Mouse (Mus musculus): ENCODE data around the gene Lrwd1. TPM values are rescaled to one million over a fixed set of nuclear protein-coding genes. Genes with fewer than 3 reads are reported as not detected.
"Not testable (repeated sequence)": the region's sequence is repeated elsewhere in the genome, so short reads cannot be mapped to it uniquely, and the experiment has no call there.

Gene Lrwd1
- polyA plus RNA-seq, 1 experiment from 2014 or later: 7.8 TPM

DNA sequence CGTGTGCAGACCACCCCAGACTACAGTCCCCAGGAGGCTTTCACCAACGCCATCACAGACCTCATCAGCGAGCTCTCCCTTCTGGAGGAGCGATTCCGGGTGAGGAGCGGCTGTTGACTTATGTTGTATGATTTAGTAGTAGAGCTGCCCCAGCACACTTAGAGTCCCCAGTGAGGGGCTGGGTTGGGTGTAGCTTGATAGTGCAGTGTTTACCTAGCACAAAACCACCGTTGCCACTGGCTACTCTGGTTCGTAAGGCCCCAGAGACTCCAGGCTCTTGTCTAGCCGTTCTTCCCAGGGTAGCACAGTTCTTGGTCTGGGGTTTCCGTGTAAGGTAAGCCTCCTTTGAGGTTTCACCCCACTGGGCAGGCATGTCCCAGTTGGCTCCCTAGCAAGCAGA, 13.7 kb downstream of the Lrwd1 start:
- no peak overlapping the region for H3K4me2 ChIP-seq (replicated peaks; ENCODE audit: low read depth)
- H3K9ac ChIP-seq (ENCODE audit: low read depth, low read length): no peak overlapping the region
- WGBS: 76% methylated on average over 10 of the region's 10 CpGs
- H3K36me3 ChIP-seq (ENCODE audit: control insufficient read depth, insufficient read depth): peaks cover 56% of the 10 kb centered on the region
- H3K27me3 ChIP-seq (replicated peaks; ENCODE audit: control insufficient read depth, insufficient read depth, low read length): no peaks in the 10 kb centered on the region
- no peak for ATAC-seq
- peaks cover 5% of the 10 kb centered on the region; the same call in 1 of the 2 replicates for H3K4me1 ChIP-seq (replicated peaks; ENCODE audit: control insufficient read depth, insufficient read depth, low read length)
- H3K4me3 ChIP-seq (ENCODE audit: low read depth, low read length): no peak overlapping the region
- TF ChIP-seq CTCF (IDR thresholded peaks at IDR 0.05; ENCODE audit: low read depth): no peak
- H3K9me3 ChIP-seq (ENCODE audit: control insufficient read depth): no peaks in the 10 kb centered on the region
- H3K27ac ChIP-seq (ENCODE audit: low read depth, low read length): no peak overlapping the region

DNA sequence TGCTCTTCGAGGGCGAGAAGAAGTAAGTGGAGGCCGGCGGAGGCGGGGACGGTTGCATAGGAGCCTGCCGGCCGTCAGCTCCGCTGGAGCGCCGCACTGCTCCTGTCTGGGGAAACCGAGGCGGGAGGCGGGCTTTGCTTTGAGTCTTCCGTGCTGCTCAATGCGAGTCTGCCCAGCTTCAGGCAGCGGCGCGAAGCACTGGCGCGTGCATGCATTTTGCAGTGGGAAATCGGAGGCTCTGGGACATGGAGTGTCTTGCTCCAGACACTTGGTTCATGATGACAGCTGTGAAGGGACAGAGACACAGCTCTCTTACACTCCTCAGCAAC, 19.1 kb downstream of the Lrwd1 start:
- under 1% methylated on average over 22 of the region's 22 CpGs for WGBS
- peak; percentile 47 for ATAC-seq
- peak overlapping the region; percentile 86 for H3K4me2 ChIP-seq (replicated peaks; ENCODE audit: low read depth)
- no peaks in the 10 kb centered on the region for H3K9me3 ChIP-seq (ENCODE audit: control insufficient read depth)
- H3K9ac ChIP-seq (ENCODE audit: low read depth, low read length): peak overlapping the region; percentile 83
- H3K36me3 ChIP-seq (ENCODE audit: control insufficient read depth, insufficient read depth): peaks cover 15% of the 10 kb centered on the region
- H3K4me3 ChIP-seq (ENCODE audit: low read depth, low read length): peak overlapping the region; percentile 91
- TF ChIP-seq CTCF (IDR thresholded peaks at IDR 0.05; ENCODE audit: low read depth): no peak
- H3K27ac ChIP-seq (ENCODE audit: low read depth, low read length): peak overlapping the region; percentile 55
- no peaks in the 10 kb centered on the region for H3K27me3 ChIP-seq (replicated peaks; ENCODE audit: control insufficient read depth, insufficient read depth, low read length)
- H3K4me1 ChIP-seq (replicated peaks; ENCODE audit: control insufficient read depth, insufficient read depth, low read length): peaks cover 9% of the 10 kb centered on the region; the same call in 1 of the 2 replicates

DNA sequence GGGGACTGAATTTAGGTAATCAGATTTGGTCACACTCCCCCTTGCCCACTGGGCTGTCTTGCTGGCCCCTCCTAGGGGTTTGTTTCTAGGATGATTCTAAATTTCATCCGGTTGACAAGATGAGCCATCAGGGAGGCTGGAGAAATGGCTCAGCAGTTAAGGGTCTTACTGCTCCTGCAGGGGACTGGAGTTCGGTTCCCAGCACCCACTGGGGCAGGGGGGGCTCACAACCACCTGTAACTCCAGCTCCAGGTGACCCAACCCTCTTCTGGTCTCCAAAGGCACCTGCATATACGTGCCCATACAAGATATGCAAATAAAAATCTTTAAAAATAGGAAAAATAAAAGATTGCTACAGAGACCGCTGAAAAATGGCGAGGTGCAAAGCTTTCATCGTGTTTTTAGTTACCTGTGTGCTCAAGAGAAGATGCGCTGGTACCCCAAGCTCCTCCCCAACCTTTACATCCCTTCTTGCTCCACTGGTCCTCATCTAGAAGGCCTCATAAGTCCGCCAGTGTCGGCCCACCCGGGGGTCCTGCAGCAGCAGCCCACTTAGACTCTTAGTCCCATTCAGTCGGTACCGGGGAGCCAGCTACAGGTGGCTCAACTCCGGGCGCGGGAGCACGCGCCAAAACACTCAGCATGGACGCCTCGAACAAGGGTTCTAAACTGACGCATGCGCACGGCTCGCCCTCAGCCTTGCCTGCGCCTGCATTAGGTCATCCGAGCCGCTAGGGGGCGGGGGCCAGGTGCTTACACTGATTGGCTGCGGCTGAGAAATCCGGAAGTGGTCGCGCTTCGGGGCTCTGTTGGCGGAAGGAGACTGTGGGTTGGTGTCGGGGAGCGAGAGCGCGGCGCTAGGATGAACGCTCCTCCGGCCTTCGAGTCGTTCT, 19.7 kb downstream of the Lrwd1 start, which contains the start of gene Polr2j:
Polr2j (plus strand) TSS at position 741 of the 893 bp plus-strand sequence.
- H3K4me2 ChIP-seq (replicated peaks; ENCODE audit: low read depth): peak within 1 kb of the TSS; percentile 86
- H3K36me3 ChIP-seq (ENCODE audit: control insufficient read depth, insufficient read depth): peaks cover 9% of the 10 kb centered on the region; the same call in 1 of the 2 replicates
- H3K27ac ChIP-seq (ENCODE audit: low read depth, low read length): peak within 1 kb of the TSS; percentile 55
- H3K9me3 ChIP-seq (ENCODE audit: control insufficient read depth): no peaks in the 10 kb centered on the region
- H3K27me3 ChIP-seq (replicated peaks; ENCODE audit: control insufficient read depth, insufficient read depth, low read length): no peaks in the 10 kb centered on the region
- H3K4me1 ChIP-seq (replicated peaks; ENCODE audit: control insufficient read depth, insufficient read depth, low read length): peaks cover 9% of the 10 kb centered on the region; the same call in 1 of the 2 replicates
- peak; percentile 100 for TF ChIP-seq CTCF (IDR thresholded peaks at IDR 0.05; ENCODE audit: low read depth)
- peak within 1 kb of the TSS; percentile 83 for H3K9ac ChIP-seq (ENCODE audit: low read depth, low read length)
- peak; percentile 96 for ATAC-seq
- 3% methylated on average over 42 of the region's 42 CpGs for WGBS
- H3K4me3 ChIP-seq (ENCODE audit: low read depth, low read length): peak within 1 kb of the TSS; percentile 91

DNA sequence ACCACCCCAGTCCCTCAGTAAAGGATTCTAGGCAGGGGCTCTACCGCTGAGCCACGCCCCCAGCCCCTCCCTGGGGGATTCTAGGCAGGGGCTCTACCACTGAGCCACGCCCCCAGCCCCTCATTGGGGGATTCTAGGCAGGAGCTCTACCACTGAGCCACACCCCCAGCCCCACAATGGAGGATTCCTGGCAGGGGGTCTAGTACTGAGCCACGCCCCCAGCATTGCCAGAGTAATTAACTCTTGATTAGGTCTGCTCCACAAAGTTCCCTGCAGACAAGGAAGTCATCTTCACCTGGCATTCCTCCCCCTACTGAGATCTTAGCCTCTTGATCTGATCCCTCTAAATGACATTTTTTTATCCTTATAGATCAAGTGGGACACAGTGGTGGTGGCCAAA, 22.3 kb downstream of the Lrwd1 start:
- H3K4me1 ChIP-seq (replicated peaks; ENCODE audit: control insufficient read depth, insufficient read depth, low read length); H3K9me3 ChIP-seq (ENCODE audit: control insufficient read depth); H3K4me2 ChIP-seq (replicated peaks; ENCODE audit: low read depth); H3K27me3 ChIP-seq (replicated peaks; ENCODE audit: control insufficient read depth, insufficient read depth, low read length); ATAC-seq; H3K9ac ChIP-seq (ENCODE audit: low read depth, low read length); H3K4me3 ChIP-seq (ENCODE audit: low read depth, low read length); H3K27ac ChIP-seq (ENCODE audit: low read depth, low read length); H3K36me3 ChIP-seq (ENCODE audit: control insufficient read depth, insufficient read depth): not testable (repeated sequence)
- 38% methylated on average over 4 of the region's 4 CpGs for whole genome bisulfite sequencing

DNA sequence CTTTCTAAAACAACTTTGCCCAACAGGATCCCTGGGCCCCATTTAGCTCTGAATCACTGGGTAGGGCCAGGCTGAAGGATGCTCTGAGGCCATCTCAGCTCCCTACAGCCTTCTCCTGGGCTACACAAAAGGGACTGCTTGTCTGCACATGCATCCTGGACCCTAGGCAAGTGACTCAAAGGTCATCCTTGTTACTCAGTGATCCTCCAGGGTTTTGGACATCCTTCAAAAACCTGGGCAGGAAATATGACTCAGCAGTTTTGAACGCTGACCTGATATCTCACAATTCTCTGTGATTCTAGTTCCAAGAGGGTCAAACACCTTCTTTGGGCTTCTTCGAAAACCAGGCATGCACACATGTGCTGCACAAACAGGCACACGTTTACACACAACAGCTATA, 26.8 kb downstream of the Lrwd1 start:
- Histone ChIP-seq H3K9me3 (ENCODE audit: control insufficient read depth) (no peaks in the 10 kb centered on the region), H3K4me1 (replicated peaks; ENCODE audit: control insufficient read depth, insufficient read depth, low read length) (no peaks in the 10 kb centered on the region), H3K36me3 (ENCODE audit: control insufficient read depth, insufficient read depth) (peaks cover 6% of the 10 kb centered on the region; the same call in 1 of the 2 replicates), H3K27me3 (replicated peaks; ENCODE audit: control insufficient read depth, insufficient read depth, low read length) (no peaks in the 10 kb centered on the region), H3K27ac (ENCODE audit: low read depth, low read length) (no peak overlapping the region), H3K9ac (ENCODE audit: low read depth, low read length) (no peak overlapping the region), H3K4me2 (replicated peaks; ENCODE audit: low read depth) (no peak overlapping the region), H3K4me3 (ENCODE audit: low read depth, low read length) (no peak overlapping the region)
- no peak for ATAC-seq
- no peak for TF ChIP-seq CTCF (IDR thresholded peaks at IDR 0.05; ENCODE audit: low read depth)
- WGBS: 74% methylated on average over 3 of the region's 3 CpGs

DNA sequence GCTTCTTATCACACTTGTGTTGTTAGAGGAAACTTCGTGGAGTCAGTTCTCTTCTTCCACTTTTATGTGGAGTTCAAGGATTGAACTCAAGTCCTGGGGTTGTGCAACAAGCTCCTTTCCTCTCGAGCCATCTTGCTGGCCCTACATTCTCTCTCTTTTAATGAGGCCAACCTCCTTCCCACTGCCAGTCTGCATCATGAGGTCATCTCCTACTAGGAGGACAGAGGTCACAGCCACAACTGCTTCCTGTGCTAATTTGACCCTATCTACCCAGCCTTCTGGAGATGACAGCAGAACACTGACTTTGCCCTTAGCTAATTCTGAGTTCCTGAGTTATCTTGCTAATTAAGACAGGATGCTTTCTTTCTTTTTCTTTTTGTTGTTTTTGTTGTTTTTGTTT, 27.4 kb downstream of the Lrwd1 start:
- Histone ChIP-seq H3K4me1 (replicated peaks; ENCODE audit: control insufficient read depth, insufficient read depth, low read length) (no peaks in the 10 kb centered on the region), H3K27ac (ENCODE audit: low read depth, low read length) (no peak overlapping the region), H3K4me3 (ENCODE audit: low read depth, low read length) (no peak overlapping the region), H3K27me3 (replicated peaks; ENCODE audit: control insufficient read depth, insufficient read depth, low read length) (no peaks in the 10 kb centered on the region), H3K9me3 (ENCODE audit: control insufficient read depth) (no peaks in the 10 kb centered on the region), H3K9ac (ENCODE audit: low read depth, low read length) (no peak overlapping the region), H3K36me3 (ENCODE audit: control insufficient read depth, insufficient read depth) (peaks cover 6% of the 10 kb centered on the region; the same call in 1 of the 2 replicates), H3K4me2 (replicated peaks; ENCODE audit: low read depth) (no peak overlapping the region)
- TF ChIP-seq CTCF (IDR thresholded peaks at IDR 0.05; ENCODE audit: low read depth): no peak
- no peak for ATAC-seq
- 42% methylated on average over 2 of the region's 2 CpGs for WGBS

Data from intestine, postnatal 0 days (tissue).